Mouse (Mus musculus) cerebellum, adult 11 months (tissue): ENCODE measurements around the gene Adgrg3.

ENCODE experiments used
- DNase-seq: peaks from one replicate; pipeline ENCODE4 v3.0.0; 2022

Gene Adgrg3

GRCm38 (mm10) chr8:95017451-95017850 is at the start of gene Adgrg3:
Gene Adgrg3, plus strand, starts transcription at chr8:95017692.
- DNase-seq = no peak

- DNase-seq = no peak
Measured at GRCm38 (mm10) chr8:94973270-94973669, 44.2 kb upstream of the Adgrg3 start.

- no peak for DNase-seq
Measured at GRCm38 (mm10) chr8:94973786-94974185, 43.7 kb upstream of the Adgrg3 start.

- no peak for DNase-seq
Measured at GRCm38 (mm10) chr8:94974467-94975165, 42.9 kb upstream of the Adgrg3 start, which contains the start of gene Adgrg1. Gene Adgrg1, plus strand, starts transcription at chr8:94974751.

- DNase-seq = no peak
Measured at GRCm38 (mm10) chr8:94976651-94977417, 40.7 kb upstream of the Adgrg3 start.

- DNase-seq = no peak
Measured at GRCm38 (mm10) chr8:94978131-94978530, 39.4 kb upstream of the Adgrg3 start.

DNA sequence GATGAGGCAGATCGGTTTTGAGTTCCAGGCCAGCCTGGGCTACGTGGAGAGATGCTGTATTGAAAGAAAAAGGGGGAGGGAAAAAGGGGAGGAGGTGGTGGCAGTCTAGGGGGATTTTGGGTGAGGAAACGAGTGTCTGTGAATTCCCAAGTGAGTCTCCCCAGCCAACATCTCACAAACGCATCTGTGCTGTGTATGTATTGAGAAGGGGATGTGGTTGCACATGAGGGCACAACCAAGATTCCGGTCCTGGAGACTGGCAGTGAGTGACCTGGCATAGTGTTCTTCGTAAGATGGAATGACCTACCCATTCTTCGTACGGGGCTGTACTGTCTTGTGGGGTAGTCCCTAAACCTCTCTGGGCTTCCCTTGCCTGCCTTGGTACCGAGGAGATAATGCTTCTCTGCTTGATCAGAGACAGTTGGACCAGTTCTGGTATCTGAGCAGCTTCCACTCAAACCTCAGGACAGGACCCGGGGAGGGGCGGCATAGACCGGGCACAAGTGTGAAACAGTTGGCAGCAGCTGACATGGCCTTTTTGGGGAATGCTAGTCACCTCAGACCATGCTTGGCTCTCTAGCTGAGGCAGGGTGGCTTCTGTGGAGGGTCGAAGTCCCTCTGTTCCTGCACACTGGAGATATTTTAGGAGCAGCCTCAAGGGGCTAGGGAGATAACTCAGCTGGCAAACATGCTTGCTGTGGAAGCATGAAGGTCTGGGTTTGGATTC is 38.7 kb upstream of the Adgrg3 start:
- no peak for DNase-seq

DNA sequence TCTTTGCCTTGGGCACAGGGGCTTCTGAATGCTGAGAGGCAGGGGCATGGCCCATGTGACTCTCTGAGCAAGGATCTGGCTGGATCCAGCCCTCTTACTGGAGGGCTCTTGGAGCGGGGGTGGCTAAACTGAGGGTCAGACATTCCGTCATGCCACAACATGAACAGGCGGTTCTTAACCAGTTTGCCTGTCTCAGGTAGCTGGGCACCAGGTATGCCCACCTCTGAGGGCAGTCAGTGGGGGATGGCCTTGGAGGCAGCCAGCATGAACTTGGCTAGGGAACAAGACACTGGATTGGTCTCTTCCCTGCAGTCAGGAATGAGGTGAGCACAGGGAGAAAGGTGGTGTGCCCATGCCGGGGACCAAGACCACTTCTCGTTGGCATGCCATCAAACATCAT is 37.3 kb upstream of the Adgrg3 start:
- DNase-seq = no peak

GRCm38 (mm10) chr8:94980976-94981375 is 36.5 kb upstream of the Adgrg3 start:
- DNase-seq = no peak

GRCm38 (mm10) chr8:94981848-94982247 is 35.6 kb upstream of the Adgrg3 start:
- no peak for DNase-seq

DNA sequence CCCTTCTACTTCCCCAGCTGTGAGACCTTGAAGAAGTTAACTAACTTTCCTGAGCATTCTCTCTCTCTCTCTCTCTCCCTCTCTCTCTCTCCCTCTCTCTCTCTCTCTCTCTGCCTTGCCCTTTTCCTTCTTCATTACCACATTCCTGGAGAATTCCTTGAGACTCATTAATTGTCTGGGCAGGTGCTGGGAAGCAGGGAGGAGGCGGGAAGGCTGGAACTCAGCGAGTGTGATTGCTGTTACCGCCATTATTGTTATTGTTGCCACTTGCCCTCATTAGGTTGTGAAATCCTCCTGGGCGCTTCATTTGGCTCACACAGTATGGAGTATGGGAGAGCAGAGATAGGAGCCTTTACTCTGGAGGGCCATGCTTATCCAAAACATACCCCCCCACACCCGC is 34.3 kb upstream of the Adgrg3 start:
- DNase-seq = no peak

DNA sequence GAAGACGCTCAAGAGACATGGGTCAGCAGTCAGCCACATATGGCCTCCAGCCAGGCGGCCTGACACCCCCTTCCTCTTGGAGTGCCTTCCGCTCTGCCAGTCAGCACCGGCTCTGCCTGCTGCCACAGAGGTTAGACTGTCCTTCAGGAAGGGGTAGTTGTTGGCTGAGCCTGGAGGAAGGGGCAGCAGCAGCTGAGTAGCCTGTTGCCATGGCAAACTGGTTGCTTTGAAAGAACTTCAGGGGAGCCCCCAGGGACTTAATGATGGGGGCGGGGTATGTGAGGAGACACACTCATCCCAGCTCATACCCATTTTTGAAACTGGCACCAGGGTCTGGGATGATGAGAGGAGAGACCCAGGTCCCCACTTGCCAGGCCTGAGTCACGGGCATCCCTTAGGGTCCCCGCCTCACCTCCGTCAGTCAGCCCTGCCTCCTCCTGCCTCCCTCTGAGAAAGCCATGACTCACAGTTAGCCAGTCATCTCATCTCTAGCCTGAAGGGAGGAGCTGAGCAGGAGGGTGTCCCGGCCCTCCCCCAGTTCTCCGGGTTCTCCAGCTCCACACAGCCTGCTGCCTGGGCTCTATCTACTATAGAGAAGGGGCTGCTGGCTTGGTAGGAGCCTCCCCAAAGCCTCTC is 33.5 kb upstream of the Adgrg3 start:
- no peak for DNase-seq

DNA sequence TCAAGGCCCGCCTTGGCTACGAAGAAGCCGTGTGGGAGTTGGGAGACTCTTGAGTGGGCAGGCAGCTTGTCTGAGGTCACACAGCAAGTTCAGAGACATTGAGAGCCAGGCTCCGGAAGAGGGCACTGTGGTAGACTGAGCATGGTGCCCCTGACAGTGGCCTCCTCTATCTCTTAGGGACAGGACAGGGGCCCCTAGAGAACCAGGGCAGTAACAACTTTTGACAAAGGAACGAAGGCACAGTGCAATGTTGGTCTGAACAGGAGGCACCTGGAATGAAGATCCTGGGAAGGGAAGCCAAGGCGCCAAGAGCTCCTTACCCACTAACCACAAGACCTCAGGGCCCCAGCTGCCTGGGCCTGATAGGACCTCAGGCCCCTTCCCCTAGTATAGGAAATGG is 32.5 kb upstream of the Adgrg3 start:
- no peak for DNase-seq

DNA sequence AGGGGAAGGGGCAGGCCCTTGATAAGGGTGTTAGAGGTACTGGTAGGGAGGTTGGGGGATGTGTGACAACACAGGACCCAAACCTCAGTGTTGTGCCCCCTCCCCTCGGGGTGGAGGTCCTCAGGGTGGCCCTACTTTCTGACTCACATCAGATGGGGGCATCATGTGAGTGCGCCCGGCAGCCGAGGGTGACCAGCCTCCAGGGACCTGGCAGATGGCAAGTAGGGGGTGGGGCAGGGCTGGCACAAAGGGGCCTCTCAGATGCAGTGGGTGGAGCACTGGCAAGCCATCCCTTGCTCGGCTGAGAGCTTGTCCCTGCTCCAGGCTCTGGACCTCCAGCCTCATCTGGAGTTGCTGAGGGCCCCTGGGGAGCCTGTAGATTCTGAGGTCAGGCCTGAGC is 30.8 kb upstream of the Adgrg3 start:
- DNase-seq = no peak

DNA sequence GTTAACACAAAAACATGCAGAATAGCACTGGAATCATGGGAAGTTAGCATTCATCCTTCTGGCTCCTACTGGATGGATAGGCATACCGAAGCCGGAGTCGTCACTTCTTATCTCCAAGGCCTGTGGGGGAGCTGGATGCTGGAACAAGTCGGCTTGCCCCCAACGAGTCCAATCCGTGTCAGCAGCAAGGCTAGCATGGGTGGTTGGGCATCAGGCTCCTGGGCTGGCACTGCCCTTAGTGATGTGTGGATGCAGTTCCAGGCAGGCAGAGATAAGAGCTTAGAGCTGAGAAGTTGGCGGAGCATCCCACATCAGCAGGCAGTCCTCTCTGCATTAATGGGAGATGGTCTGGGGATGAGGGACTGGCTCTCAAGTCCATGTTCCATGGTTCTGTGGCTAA is 29.9 kb upstream of the Adgrg3 start:
- no peak for DNase-seq

GRCm38 (mm10) chr8:94988619-94989018 is 28.9 kb upstream of the Adgrg3 start:
- DNase-seq = no peak

- peak; percentile 45 for DNase-seq
Measured at GRCm38 (mm10) chr8:94989711-94990110, 27.8 kb upstream of the Adgrg3 start.

GRCm38 (mm10) chr8:94990598-94991453 is 26.7 kb upstream of the Adgrg3 start:
- no peak for DNase-seq

- no peak for DNase-seq
Measured at GRCm38 (mm10) chr8:94991454-94991994, 26.0 kb upstream of the Adgrg3 start.

DNA sequence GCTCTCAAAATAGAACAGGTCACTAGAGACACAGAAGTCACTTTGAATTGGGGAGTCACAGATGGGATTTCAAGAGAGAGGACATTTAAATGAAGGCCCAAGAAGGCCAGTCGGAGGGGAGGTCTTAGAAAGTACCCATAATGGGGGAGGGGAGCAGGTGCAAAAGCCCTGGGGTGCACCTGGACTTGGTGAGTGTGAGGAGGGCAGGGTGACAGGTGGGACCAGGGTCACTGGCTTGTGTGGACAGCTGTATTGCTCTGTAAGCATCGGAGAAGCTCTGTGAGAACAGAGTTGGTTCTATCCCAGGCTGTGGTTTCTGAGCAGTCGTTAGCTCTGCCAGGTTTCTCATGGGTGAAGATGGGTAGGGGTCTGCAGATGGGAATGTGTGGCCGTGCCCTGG is 25.5 kb upstream of the Adgrg3 start:
- no peak for DNase-seq

GRCm38 (mm10) chr8:94992534-94992933 is 25.0 kb upstream of the Adgrg3 start:
- DNase-seq = peak; percentile 35
